Mouse (Mus musculus) hindbrain, postnatal 0 days (tissue): Measurements from ENCODE around the gene Slco1a1. TPM values are rescaled to one million over a fixed set of nuclear protein-coding genes. Genes with fewer than 3 reads are reported as not detected.

ENCODE experiments used
- ATAC-seq: fragments of 200-750 bp; cut with Nextera tagmentation; 2 replicates; pipeline ENCODE4 v1.8.0; 2017; ENCODE audit warnings: mild to moderate bottlenecking, moderate TSS enrichment, moderate library complexity
- DNase-seq: peaks from one replicate; pipeline ENCODE4 v3.0.0-alpha.2; 2015; ENCODE audit warnings: low spot score
- H3K27ac ChIP-seq: fragments of 300-500 bp; sonication (generic); 2 replicates; pipeline ENCODE4 v1.5.1; 2014; ENCODE audit warnings: mild to moderate bottlenecking
- H3K27me3 ChIP-seq: fragments of 300-500 bp; sonication (generic); 2 replicates; pipeline ENCODE4 v1.6.1; 2014; ENCODE audit warnings: low read length, mixed read lengths; ENCODE audit not compliant: insufficient read depth
- H3K36me3 ChIP-seq: fragments of 300-500 bp; sonication (generic); 2 replicates; pipeline ENCODE4 v1.6.1; 2014; ENCODE audit warnings: low read length, mixed read lengths; ENCODE audit not compliant: insufficient read depth
- H3K4me1 ChIP-seq: fragments of 300-500 bp; sonication (generic); 2 replicates; pipeline ENCODE4 v1.6.1; 2014; ENCODE audit warnings: antibody characterized with exemption, low read length, mixed read lengths; ENCODE audit not compliant: insufficient read depth
- H3K4me2 ChIP-seq: fragments of 300-500 bp; sonication (generic); 2 replicates; pipeline ENCODE4 v1.6.1; 2014; ENCODE audit warnings: low read depth, mild to moderate bottlenecking, low read length, moderate library complexity, mixed read lengths
- H3K4me3 ChIP-seq: fragments of 300-500 bp; sonication (generic); 2 replicates; pipeline ENCODE4 v1.5.1; 2014; ENCODE audit warnings: low read length
- H3K9ac ChIP-seq: fragments of 300-500 bp; sonication (generic); replicated peaks from 2 replicates; pipeline ENCODE4 v1.6.1; 2014; ENCODE audit warnings: mild to moderate bottlenecking, low read length, moderate library complexity, mixed read lengths
- H3K9me3 ChIP-seq: fragments of 300-500 bp; sonication (generic); 2 replicates; pipeline ENCODE4 v1.6.1; 2016; ENCODE audit warnings: low read length, mixed read lengths
- CTCF ChIP-seq: IDR thresholded peaks from 2 replicates; pipeline ENCODE4 v1.5.1; 2016; ENCODE audit warnings: antibody characterized with exemption, control low read depth, low read depth
- WGBS: fragments of 180-500 bp; shearing (Covaris S2); extraction: QIAGEN DNeasy Blood & Tissue Kit; methylation state at CpG from one replicate; pipeline ENCODE4 v1.1.7; 2014; 5-methylcytosine and 5-hydroxymethylcytosine counted together
- polyA plus RNA-seq: library from polyadenylated mRNA; unstranded; fragments of >200 nt; fragmentation: Nextera tagmentation; extraction: Ambion mirVana; gene quantifications from 2 replicates; pipeline ENCODE4 v1.2.1, GENCODE M21; 2015
- total RNA-seq: library from RNA; depleted of rRNA; stranded (reverse); fragments of >200 nt; gene quantifications from 2 replicates; pipeline ENCODE4 v1.2.3, GENCODE M21; 2014; rRNA removed

Slco1a1 gene
- total RNA-seq (not detected in 2 replicates), polyA plus RNA-seq (not detected in 2 replicates)

DNA sequence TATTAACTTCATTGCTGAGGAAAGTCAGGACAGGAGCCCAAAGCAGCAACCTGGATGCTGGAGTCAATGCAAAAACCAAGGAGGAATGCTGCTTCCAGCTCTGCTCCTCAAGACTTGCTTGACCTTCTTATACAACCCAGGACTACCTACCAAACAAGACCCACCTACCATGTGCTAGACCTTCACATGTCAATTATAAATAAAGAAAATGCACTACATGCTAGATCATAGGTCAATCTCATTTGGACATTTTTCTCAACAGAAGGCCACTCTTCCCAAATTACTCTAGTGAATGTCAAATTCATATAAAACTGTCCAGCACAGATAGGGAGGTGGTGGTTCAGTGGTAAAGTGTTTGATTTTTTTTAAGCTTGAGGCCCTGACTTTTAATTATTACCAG lies at the start of gene Slco1a1:
Slco1a1 (minus strand) TSS at position 101 of the 400 bp plus-strand sequence.
- DNase-seq (no peak), ATAC-seq (no peak)
- no peak within 1 kb of the TSS for H3K27ac ChIP-seq
- TF ChIP-seq CTCF, result no peak
- H3K4me2 ChIP-seq, result no peak within 1 kb of the TSS
- H3K27me3 ChIP-seq, result no peaks in the 10 kb centered on the region
- H3K9me3 ChIP-seq, result no peaks in the 10 kb centered on the region
- H3K9ac ChIP-seq, result no peak within 1 kb of the TSS
- H3K36me3 ChIP-seq, result no peaks in the 10 kb centered on the region
- no peaks in the 10 kb centered on the region for H3K4me1 ChIP-seq
- no peak within 1 kb of the TSS for H3K4me3 ChIP-seq

DNA sequence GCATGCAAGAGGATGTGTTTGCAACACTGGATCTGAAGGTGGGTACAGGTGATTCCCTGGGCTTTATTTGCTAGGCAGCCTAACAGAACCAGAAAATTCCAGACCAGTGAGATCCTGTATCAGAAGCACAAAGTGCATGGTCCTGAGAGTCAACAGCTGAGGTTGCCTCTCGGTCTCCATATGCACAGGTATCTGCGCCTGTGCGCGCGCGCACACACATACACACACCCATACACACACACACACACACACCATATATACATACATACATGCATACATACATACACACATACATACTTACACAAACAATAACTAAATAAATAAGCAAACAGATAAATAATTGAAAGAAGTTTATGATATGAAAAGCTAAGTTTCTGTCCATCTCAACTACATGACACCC lies 40.0 kb upstream of the Slco1a1 start:
- Histone ChIP-seq H3K4me3 (no peak overlapping the region), H3K27me3 (no peaks in the 10 kb centered on the region), H3K4me2 (no peak overlapping the region), H3K27ac (no peak overlapping the region), H3K4me1 (no peaks in the 10 kb centered on the region), H3K9me3 (no peaks in the 10 kb centered on the region), H3K9ac (no peak overlapping the region), H3K36me3 (no peaks in the 10 kb centered on the region)
- WGBS, result 97% methylated on average over 6 of the region's 6 CpGs
- ATAC-seq (no peak), DNase-seq (no peak)
- no peak for TF ChIP-seq CTCF

DNA sequence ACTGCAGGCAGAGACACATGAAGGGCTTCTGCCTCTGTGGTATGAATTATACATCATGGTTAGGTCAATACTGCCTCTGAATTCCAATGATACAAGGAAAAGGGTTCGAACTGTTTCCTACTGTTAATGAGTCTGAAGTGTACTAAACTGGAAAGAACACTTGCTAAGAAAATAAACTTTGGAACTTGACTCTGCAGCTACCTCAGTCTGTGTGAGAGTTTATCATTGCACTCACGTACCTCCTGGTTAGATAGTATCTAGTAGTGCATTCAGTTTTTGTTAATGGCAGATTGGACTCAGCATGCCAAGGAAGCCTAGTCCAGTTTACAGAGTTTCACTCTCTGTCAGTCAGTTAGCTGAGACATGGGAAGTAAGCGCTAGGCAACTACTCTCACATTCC lies 37.9 kb upstream of the Slco1a1 start:
- Histone ChIP-seq H3K4me1 (no peaks in the 10 kb centered on the region), H3K27me3 (no peaks in the 10 kb centered on the region), H3K27ac (no peak overlapping the region), H3K36me3 (no peaks in the 10 kb centered on the region), H3K4me2 (no peak overlapping the region), H3K9ac (no peak overlapping the region), H3K9me3 (no peaks in the 10 kb centered on the region), H3K4me3 (no peak overlapping the region)
- TF ChIP-seq CTCF, result no peak
- WGBS, result 70% methylated on average over 3 of the region's 3 CpGs
- no peak for ATAC-seq
- no peak for DNase-seq

DNA sequence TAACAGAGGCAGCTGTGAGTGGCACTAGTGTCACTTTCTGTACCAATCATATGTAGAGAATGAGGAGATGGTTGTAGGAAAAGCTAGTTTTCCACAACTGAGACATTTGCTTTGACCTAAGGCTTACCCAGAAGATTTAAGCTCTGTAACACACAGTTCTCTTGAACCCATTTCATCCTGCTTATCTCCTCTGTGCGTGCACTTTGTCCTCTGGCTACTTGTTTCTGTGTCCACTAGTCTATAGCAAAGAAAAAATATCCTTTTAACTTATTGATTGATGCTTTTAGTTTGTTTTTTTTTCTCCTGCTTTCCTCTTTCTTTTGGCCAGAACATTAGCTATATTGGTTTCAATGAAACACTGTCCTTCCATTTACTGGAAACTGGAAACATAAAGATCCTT lies 15.7 kb upstream of the Slco1a1 start:
- H3K9me3 ChIP-seq, result no peaks in the 10 kb centered on the region
- DNase-seq (no peak), ATAC-seq (no peak)
- WGBS, result 88% methylated on average over 1 of the region's 1 CpGs
- no peak overlapping the region for H3K4me3 ChIP-seq
- TF ChIP-seq CTCF, result no peak
- no peak overlapping the region for H3K27ac ChIP-seq
- no peak overlapping the region for H3K4me2 ChIP-seq
- no peaks in the 10 kb centered on the region for H3K36me3 ChIP-seq
- no peaks in the 10 kb centered on the region for H3K27me3 ChIP-seq
- H3K9ac ChIP-seq, result no peak overlapping the region
- no peaks in the 10 kb centered on the region for H3K4me1 ChIP-seq

DNA sequence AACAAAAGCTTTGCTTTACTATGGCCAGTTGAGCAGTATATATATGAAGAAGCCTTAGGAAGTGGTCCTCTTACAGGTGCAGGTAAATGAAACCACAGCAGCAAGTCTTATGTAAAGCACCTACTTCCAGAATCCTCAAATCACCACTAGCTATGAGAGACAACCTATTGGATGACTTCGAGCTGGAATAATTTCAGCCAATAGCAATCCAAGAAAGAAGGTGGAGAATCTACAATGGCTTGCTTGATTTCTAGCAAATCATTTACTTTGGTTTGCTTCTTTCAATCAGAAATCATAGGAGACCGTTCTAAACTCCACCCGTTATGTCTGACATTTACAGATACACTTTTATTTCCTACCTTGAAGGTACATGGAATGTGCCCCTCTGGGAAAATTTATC lies 15.1 kb upstream of the Slco1a1 start:
- H3K36me3 ChIP-seq, result no peaks in the 10 kb centered on the region
- TF ChIP-seq CTCF, result no peak
- no peaks in the 10 kb centered on the region for H3K4me1 ChIP-seq
- 90% methylated on average over 3 of the region's 3 CpGs for WGBS
- H3K27ac ChIP-seq, result no peak overlapping the region
- H3K27me3 ChIP-seq, result no peaks in the 10 kb centered on the region
- no peak overlapping the region for H3K9ac ChIP-seq
- DNase-seq, result no peak
- H3K4me3 ChIP-seq, result no peak overlapping the region
- no peak overlapping the region for H3K4me2 ChIP-seq
- ATAC-seq, result no peak
- no peaks in the 10 kb centered on the region for H3K9me3 ChIP-seq

DNA sequence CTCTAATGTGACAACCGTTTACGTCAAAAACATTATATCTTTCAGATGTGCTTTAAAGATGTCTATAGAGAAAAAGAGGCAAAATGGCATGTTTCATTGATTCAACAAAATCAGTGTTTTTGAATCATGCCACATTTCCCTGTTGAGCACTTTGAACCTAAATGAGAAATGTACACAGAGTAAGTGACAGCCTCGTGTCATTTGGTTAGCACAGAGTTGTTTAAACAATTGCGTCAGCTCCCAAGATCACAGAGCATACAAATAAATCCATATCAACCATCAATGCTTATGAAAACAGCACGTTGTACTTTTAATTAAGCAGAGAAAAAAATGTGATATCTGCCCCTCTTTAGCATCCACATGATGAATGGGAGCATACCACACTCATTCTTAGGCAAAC lies 13.7 kb upstream of the Slco1a1 start:
- WGBS, result 81% methylated on average over 5 of the region's 5 CpGs
- no peak for ATAC-seq
- no peak for TF ChIP-seq CTCF
- Histone ChIP-seq H3K4me2 (no peak overlapping the region), H3K4me3 (no peak overlapping the region), H3K27me3 (no peaks in the 10 kb centered on the region), H3K4me1 (no peaks in the 10 kb centered on the region), H3K36me3 (no peaks in the 10 kb centered on the region), H3K27ac (no peak overlapping the region), H3K9me3 (no peaks in the 10 kb centered on the region), H3K9ac (no peak overlapping the region)
- no peak for DNase-seq

DNA sequence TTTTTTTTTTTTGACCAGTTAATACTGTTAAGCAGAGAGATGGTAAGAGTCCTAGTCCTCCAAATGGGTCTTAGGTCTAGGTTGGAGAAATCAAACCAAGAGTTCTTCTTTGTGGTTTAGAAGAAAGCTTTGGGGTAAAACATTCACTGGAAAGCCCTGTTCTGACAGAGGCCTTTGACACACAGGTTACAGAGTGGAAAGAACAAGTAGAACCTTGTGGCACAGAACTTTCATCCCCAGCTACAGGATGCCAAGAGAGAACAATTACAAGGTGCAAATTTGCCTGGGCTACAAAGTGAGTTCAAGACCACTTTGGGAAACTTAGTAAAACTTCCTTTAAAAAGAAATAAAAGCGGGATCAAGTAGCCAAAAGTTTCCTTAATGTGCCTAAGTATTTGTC lies 6.3 kb downstream of the Slco1a1 start:
- TF ChIP-seq CTCF, result no peak
- 88% methylated on average over 1 of the region's 1 CpGs for WGBS

More for the DNA sequence above, 6.3 kb downstream of the Slco1a1 start:
- Histone ChIP-seq H3K9ac (no peak overlapping the region), H3K4me1 (no peaks in the 10 kb centered on the region), H3K9me3 (no peaks in the 10 kb centered on the region), H3K4me3 (no peak overlapping the region), H3K4me2 (no peak overlapping the region), H3K27me3 (no peaks in the 10 kb centered on the region), H3K36me3 (no peaks in the 10 kb centered on the region), H3K27ac (no peak overlapping the region)
- DNase-seq (no peak), ATAC-seq (no peak)
